Mouse (Mus musculus) liver, embryonic 11.5 days (tissue): ENCODE results near the gene Gpr19. TPM values are rescaled to one million over a fixed set of nuclear protein-coding genes. Genes with fewer than 3 reads are reported as not detected.
A peak's percentile ranks its signal among the peaks of the same experiment; 100 is the strongest.

Source experiments
- ATAC-seq: fragments of 200-750 bp; cut with Nextera tagmentation; replicated peaks from 2 replicates; pipeline ENCODE4 v1.8.0; 2017; ENCODE audit warnings: moderate number of reproducible peaks, mild to moderate bottlenecking, moderate TSS enrichment, moderate library complexity; ENCODE audit not compliant: low FRiP score
- DNase-seq: peaks from one replicate; pipeline ENCODE4 v3.0.0-alpha.2; 2017; ENCODE audit warnings: low spot score
- H3K27ac ChIP-seq: fragments of 300-500 bp; sonication (generic); 2 replicates; pipeline ENCODE4 v1.5.1; 2014; ENCODE audit warnings: mild to moderate bottlenecking, low read depth, low read length, control low read depth
- H3K27me3 ChIP-seq: fragments of 300-500 bp; sonication (generic); replicated peaks from 2 replicates; pipeline ENCODE4 v1.6.1; 2014; ENCODE audit warnings: low read length, mixed read lengths; ENCODE audit not compliant: control insufficient read depth, insufficient read depth
- H3K36me3 ChIP-seq: fragments of 300-500 bp; sonication (generic); 2 replicates; pipeline ENCODE4 v1.6.1; 2014; ENCODE audit warnings: mild to moderate bottlenecking, low read length, moderate library complexity, mixed read lengths; ENCODE audit not compliant: control insufficient read depth, insufficient read depth
- H3K4me1 ChIP-seq: fragments of 300-500 bp; sonication (generic); replicated peaks from 2 replicates; pipeline ENCODE4 v1.6.1; 2014; ENCODE audit warnings: low read length, mixed read lengths; ENCODE audit not compliant: control insufficient read depth, insufficient read depth
- H3K4me2 ChIP-seq: fragments of 300-500 bp; sonication (generic); 2 replicates; pipeline ENCODE4 v1.6.1; 2014; ENCODE audit warnings: mild to moderate bottlenecking, control low read depth, moderate library complexity
- H3K4me3 ChIP-seq: fragments of 300-500 bp; sonication (generic); 2 replicates; pipeline ENCODE4 v1.5.1; 2014; ENCODE audit warnings: low read depth, low read length, control low read depth
- H3K9ac ChIP-seq: fragments of 300-500 bp; sonication (generic); 2 replicates; pipeline ENCODE4 v1.6.1; 2014; ENCODE audit warnings: low read depth, low read length, control low read depth
- H3K9me3 ChIP-seq: fragments of 300-500 bp; sonication (generic); 2 replicates; pipeline ENCODE4 v1.6.1; 2016; ENCODE audit warnings: low read length, inconsistent platforms, mixed read lengths; ENCODE audit not compliant: control insufficient read depth
- WGBS: fragments of 180-500 bp; shearing (Covaris S2); extraction: QIAGEN DNeasy Blood & Tissue Kit; methylation state at CpG from one replicate; pipeline ENCODE4 v1.1.7; 2014; 5-methylcytosine and 5-hydroxymethylcytosine counted together
- polyA plus RNA-seq: library from polyadenylated mRNA; unstranded; fragments of >200 nt; fragmentation: Nextera tagmentation; extraction: Ambion mirVana; gene quantifications from 2 replicates; pipeline ENCODE4 v1.2.1, GENCODE M21; 2014

Gpr19 gene
- polyA plus RNA-seq, 1 experiment from 2014 or later = 9.1 TPM

DNA sequence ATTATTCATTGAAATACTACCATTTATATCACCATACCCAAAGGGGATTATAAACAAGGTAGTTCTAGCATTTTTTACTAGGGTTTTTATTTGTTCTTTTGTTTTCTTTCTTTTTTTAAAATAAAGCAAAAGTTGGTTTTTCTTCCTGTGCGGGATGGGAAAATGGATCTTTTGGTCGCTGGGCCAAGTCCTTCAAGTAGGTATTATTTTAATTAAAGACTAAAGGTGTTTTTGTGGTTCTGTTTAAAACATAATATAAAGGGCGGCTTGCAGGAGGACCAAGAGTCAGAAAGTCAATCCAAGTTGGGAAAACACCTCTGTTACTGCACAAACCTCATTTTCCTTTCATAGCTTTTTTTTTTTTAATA, 27.9 kb upstream of the Gpr19 start:
- ATAC-seq = no peak
- WGBS = 25% methylated on average over 3 of the region's 3 CpGs
- Histone ChIP-seq H3K4me3 (peak overlapping the region; percentile 75), H3K27ac (peak overlapping the region; percentile 100; the same call in 1 of the 2 replicates), H3K9ac (peak overlapping the region; percentile 94), H3K27me3 (no peaks in the 10 kb centered on the region), H3K9me3 (no peaks in the 10 kb centered on the region), H3K4me1 (peaks cover 30% of the 10 kb centered on the region), H3K36me3 (no peaks in the 10 kb centered on the region; the same call in 1 of the 2 replicates), H3K4me2 (peak overlapping the region; percentile 90)
- no peak for DNase-seq

DNA sequence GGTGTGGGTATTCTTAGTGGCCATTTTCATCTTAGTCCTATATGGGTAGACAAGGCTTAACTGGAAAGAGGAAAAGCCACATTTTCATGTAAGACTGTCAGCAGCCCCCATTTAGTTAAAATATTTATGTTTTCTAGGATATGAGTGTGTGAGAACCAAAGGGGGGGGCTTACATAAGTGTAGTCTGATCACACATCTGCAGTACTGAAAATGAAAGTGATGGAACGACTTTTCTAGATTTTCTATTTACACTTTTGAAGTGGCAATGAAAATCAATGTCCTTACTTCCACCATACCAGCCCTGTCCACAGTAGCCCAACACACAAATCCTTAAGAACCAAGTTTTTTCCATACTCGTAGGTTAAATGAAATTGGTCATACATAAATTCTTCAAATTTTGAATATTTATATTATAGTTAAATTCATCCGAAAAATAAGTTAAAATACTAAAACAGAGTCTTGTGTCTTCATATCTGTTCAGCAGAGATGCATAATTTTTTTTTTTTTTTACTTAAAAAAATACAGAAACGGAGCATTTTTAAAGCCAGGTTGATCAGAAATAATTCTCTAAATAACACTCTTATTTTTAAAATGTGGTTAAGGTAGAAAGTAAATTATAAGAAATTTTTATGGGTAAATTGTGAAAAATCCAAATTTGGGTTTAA, 27.4 kb upstream of the Gpr19 start:
- H3K27ac ChIP-seq = no peak overlapping the region
- ATAC-seq = no peak
- no peak overlapping the region for H3K4me3 ChIP-seq
- no peaks in the 10 kb centered on the region; the same call in 1 of the 2 replicates for H3K36me3 ChIP-seq
- DNase-seq = no peak
- H3K27me3 ChIP-seq = no peaks in the 10 kb centered on the region
- no peaks in the 10 kb centered on the region for H3K9me3 ChIP-seq
- H3K4me1 ChIP-seq = peaks cover 29% of the 10 kb centered on the region
- H3K9ac ChIP-seq = no peak overlapping the region
- WGBS = 68% methylated on average over 4 of the region's 4 CpGs
- H3K4me2 ChIP-seq = peak overlapping the region; percentile 22; the same call in 1 of the 2 replicates

DNA sequence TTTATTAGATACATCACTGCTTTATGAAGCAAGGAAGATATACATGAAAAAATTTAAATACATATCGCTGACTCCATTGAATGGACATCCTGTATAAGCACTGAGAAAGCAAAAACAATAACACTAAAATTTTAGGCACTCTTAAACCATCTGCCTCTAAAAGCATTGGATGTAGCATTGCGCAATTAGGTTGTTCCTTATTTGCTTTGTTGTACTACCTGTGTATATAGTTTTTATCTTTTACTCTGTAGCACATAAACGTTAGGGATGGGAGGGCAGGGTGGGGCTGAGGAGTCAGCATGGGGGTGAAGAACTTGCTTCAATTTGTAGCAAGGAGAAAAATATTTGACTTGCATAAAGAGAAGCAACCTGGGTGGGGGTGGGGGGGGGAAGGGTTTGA, 25.9 kb upstream of the Gpr19 start:
- Histone ChIP-seq H3K27ac (no peak overlapping the region), H3K9me3 (no peaks in the 10 kb centered on the region), H3K4me1 (peaks cover 24% of the 10 kb centered on the region), H3K27me3 (no peaks in the 10 kb centered on the region), H3K9ac (no peak overlapping the region), H3K4me3 (no peak overlapping the region), H3K36me3 (no peaks in the 10 kb centered on the region; the same call in 1 of the 2 replicates), H3K4me2 (no peak overlapping the region)
- DNase-seq = no peak
- no peak for ATAC-seq
- WGBS = 67% methylated on average over 3 of the region's 3 CpGs

DNA sequence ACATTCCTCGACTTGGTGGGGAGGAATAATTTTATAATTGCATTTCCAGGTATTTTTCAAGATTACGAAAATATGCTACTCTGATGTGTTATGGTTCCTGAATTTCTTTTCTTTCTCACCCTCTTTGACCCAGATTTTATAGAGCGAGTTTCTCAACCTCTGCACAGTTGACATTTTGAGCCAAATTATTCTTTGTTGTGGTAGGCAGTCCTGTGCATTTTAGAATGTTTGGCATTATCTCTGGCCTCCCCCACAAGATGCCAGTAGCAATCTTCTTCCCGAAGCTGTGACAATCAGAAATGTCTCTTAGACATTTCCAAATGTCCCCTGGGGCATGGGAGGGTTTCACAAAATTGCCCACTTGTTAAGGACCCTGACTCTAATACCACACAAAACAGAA, 25.3 kb upstream of the Gpr19 start:
- no peaks in the 10 kb centered on the region for H3K27me3 ChIP-seq
- H3K4me1 ChIP-seq = peaks cover 25% of the 10 kb centered on the region
- H3K4me3 ChIP-seq = no peak overlapping the region
- H3K4me2 ChIP-seq = peak overlapping the region; percentile 16; the same call in 1 of the 2 replicates
- H3K9ac ChIP-seq = no peak overlapping the region
- DNase-seq = no peak
- H3K27ac ChIP-seq = no peak overlapping the region
- WGBS = 85% methylated on average over 4 of the region's 4 CpGs
- ATAC-seq = no peak
- H3K36me3 ChIP-seq = no peaks in the 10 kb centered on the region; the same call in 1 of the 2 replicates
- H3K9me3 ChIP-seq = no peaks in the 10 kb centered on the region

DNA sequence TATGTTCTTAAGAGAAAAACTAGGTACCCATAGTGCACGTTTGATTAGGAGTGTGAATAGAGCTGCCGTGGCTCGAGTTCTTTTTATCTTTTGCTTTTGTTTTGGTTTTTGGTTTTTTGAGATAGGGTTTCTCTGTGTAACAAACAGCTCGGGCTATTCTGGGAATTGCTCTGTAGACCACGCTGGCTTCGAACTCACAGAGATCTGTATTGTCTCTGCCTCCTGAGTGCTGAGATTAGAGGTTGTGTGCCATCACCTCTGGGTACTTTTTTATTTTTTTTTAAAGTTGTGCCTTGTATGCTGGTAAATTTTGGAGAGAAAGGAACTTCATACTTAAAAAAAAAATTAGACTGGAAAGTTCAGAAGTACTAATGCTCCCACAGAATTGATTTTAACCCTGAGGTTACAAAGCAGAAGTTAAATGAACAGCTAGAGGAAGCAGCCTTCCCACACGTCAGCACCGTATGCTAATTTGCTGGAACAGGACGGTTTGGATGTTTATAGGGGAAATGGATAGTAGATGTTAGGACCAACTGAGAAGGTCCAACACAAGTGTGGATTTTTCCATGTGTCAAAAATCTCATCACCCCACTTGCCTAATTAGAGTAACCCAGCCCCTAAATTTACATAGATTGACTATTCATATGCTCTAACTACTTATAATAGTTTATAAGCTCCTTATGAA, 24.3 kb upstream of the Gpr19 start:
- H3K4me2 ChIP-seq = peak overlapping the region; percentile 99
- H3K27me3 ChIP-seq = no peaks in the 10 kb centered on the region
- H3K36me3 ChIP-seq = no peaks in the 10 kb centered on the region; the same call in 1 of the 2 replicates
- peaks cover 25% of the 10 kb centered on the region for H3K4me1 ChIP-seq
- no peak for ATAC-seq
- H3K9ac ChIP-seq = peak overlapping the region; percentile 92
- peak overlapping the region; percentile 73 for H3K4me3 ChIP-seq
- no peak overlapping the region for H3K27ac ChIP-seq
- DNase-seq = no peak
- no peaks in the 10 kb centered on the region for H3K9me3 ChIP-seq
- WGBS = 34% methylated on average over 9 of the region's 9 CpGs

DNA sequence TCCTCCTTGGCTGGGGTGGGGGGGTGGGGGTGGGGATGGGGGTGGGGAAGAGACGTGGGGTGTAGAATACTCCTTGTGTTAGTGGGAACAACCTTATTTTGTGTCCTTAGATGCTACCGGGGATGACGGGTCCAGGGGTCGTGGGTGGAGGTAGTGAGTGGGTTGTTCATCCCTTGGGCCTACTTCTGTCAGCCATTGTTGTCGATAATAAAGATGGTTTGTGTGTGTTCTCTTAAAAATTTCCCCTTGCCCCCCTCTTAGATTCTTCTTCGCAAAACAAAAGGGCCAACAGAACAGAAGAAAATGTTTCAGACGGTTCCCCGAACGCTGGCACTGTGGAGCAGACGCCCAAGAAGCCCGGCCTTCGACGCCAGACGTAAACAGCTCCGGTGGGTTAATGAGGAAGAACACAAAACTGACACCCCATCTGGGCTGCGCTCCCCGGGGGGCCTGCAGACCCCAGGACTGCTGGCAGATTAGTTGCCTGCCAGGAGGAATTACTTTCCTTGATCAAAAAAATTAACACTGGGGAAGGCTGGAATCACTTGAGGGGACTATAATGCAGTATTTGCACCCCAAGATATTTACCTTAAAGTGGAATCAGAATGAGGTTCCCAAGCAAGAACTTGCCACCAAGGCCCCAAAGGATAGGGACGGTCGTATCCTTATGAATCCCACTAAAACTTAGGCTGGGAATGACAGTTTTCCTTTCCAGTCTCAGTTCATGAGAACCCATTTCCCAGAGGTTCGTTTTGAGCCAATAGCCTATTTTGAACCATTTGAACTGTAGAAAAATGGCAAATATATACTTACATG, 23.5 kb upstream of the Gpr19 start:
- H3K4me2 ChIP-seq = peak overlapping the region; percentile 99
- peak overlapping the region; percentile 92 for H3K9ac ChIP-seq
- ATAC-seq = no peak
- H3K9me3 ChIP-seq = no peaks in the 10 kb centered on the region
- WGBS = 11% methylated on average over 20 of the region's 20 CpGs
- no peaks in the 10 kb centered on the region; the same call in 1 of the 2 replicates for H3K36me3 ChIP-seq
- H3K4me3 ChIP-seq = peak overlapping the region; percentile 73
- DNase-seq = no peak
- peak overlapping the region; percentile 55 for H3K27ac ChIP-seq
- peaks cover 27% of the 10 kb centered on the region for H3K4me1 ChIP-seq
- no peaks in the 10 kb centered on the region for H3K27me3 ChIP-seq

DNA sequence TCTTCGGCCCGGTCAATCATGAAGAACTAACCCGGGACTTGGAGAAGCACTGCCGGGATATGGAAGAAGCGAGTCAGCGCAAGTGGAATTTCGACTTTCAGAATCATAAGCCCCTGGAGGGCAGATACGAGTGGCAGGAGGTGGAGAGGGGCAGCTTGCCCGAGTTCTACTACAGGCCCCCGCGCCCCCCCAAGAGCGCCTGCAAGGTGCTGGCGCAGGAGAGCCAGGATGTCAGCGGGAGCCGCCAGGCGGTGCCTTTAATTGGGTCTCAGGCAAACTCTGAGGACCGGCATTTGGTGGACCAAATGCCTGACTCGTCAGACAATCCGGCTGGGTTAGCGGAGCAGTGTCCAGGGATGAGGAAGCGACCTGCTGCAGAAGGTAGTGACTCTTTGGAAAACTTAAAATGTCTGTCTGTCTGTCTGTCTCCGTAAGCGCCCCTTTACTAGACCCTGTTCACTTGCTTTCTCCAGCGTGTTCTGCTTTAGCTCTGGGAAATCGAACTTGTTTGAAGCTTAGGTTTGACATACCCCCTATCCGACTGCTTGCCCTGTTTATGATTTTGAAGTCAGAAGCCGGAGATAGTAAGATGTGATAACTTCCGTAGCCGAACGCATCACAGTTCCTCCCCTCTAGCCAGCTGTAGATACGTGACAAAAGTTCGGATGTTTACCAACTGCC, 22.8 kb upstream of the Gpr19 start:
- Histone ChIP-seq H3K36me3 (no peaks in the 10 kb centered on the region; the same call in 1 of the 2 replicates), H3K27ac (peak overlapping the region; percentile 93), H3K27me3 (no peaks in the 10 kb centered on the region), H3K4me1 (peaks cover 27% of the 10 kb centered on the region), H3K9me3 (no peaks in the 10 kb centered on the region), H3K4me2 (peak overlapping the region; percentile 99), H3K4me3 (peak overlapping the region; percentile 73), H3K9ac (peak overlapping the region; percentile 92)
- under 1% methylated on average over 32 of the region's 32 CpGs for WGBS
- DNase-seq (no peak), ATAC-seq (0 out of 2 replicates have a peak, but pooled peaks have one; percentile 17)
